In the genomic region with DNA sequence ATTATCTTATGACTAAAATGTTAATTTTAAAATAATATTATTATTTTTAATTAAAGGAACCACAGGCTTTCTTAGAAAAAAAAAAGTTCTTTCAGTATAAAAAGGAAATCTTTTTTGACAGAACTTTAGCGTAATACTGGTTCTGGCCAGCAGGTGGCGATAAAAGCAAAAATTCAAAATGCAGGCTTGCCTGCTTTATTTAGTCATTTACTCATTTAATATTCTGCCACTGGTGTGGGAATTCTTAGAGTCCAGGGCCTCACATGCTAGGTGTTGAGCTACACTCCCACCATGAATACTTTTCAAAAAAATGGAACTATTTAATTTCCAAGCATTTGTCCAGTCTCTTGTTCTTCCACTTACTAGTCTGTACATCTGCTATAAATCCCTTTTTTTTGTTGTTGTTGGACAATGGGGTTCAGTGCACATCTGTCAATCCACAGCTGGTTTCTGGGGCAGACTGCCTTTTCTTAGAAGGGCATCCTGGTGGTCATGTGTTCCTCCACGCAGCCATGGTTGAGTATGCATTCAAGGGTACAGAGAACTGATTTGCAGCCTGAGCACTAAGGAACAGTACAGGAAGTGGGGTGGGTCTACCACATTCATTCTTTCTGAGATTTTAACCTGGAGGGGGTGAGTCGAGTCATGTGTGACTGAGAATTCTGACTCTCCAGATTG, we compare ENCODE assay signal across 8 mouse cellular contexts. TPM values are rescaled to one million over a fixed set of nuclear protein-coding genes. Genes with fewer than 3 reads are reported as not detected.
DNase-seq lines count a peak whose midpoint lies in the region; ATAC-seq and TF ChIP-seq lines count a peak whose summit lies in the region.

No protein-coding gene starts in this region.

- WGBS in forebrain, embryonic 13.5 days = 27% methylated on average over 4 of the region's 4 CpGs
- 28% methylated on average over 4 of the region's 4 CpGs for WGBS in stomach, postnatal 0 days

- peak; percentile 33; the same call in 1 of the 2 replicates for ATAC-seq in forebrain, embryonic 13.5 days
- no peak for ATAC-seq in stomach, postnatal 0 days (ENCODE audit: low FRiP score, low TSS enrichment)

- H3K27ac ChIP-seq in forebrain, embryonic 13.5 days = no peak overlapping the region
- no peak overlapping the region for H3K27ac ChIP-seq in stomach, postnatal 0 days (replicated peaks)

- H3K27me3 ChIP-seq in forebrain, embryonic 13.5 days = peaks cover 34% of the 10 kb centered on the region
- no peaks in the 10 kb centered on the region for H3K27me3 ChIP-seq in stomach, postnatal 0 days (ENCODE audit: control insufficient read depth, insufficient read depth, low read length)

- no peak overlapping the region for H3K4me3 ChIP-seq in forebrain, embryonic 13.5 days
- H3K4me3 ChIP-seq in stomach, postnatal 0 days (ENCODE audit: low read depth, low read length) = no peak overlapping the region

- TF ChIP-seq EP300 in stomach, postnatal 0 days (optimal IDR thresholded peaks at IDR 0.05) = no peak

- H3K9me3 ChIP-seq in forebrain, embryonic 13.5 days (replicated peaks) = no peaks in the 10 kb centered on the region
- no peaks in the 10 kb centered on the region for H3K9me3 ChIP-seq in stomach, postnatal 0 days (ENCODE audit: control insufficient read depth, low read length)

- peak; percentile 77 for TF ChIP-seq CTCF in stomach, postnatal 0 days (IDR thresholded peaks at IDR 0.05; ENCODE audit: low read depth)

- H3K36me3 ChIP-seq in forebrain, embryonic 13.5 days (ENCODE audit: poor library complexity, severe bottlenecking) = no peaks in the 10 kb centered on the region
- no peaks in the 10 kb centered on the region for H3K36me3 ChIP-seq in stomach, postnatal 0 days (ENCODE audit: control insufficient read depth, insufficient read depth, low read length)

- peaks cover 6% of the 10 kb centered on the region; the same call in 1 of the 2 replicates for H3K4me1 ChIP-seq in forebrain, embryonic 13.5 days
- no peaks in the 10 kb centered on the region for H3K4me1 ChIP-seq in stomach, postnatal 0 days (replicated peaks; ENCODE audit: control insufficient read depth, insufficient read depth)

- no peak overlapping the region for H3K4me2 ChIP-seq in forebrain, embryonic 13.5 days
- no peak overlapping the region for H3K4me2 ChIP-seq in stomach, postnatal 0 days (replicated peaks; ENCODE audit: low read depth)

- H3K9ac ChIP-seq in forebrain, embryonic 13.5 days = no peak overlapping the region
- H3K9ac ChIP-seq in stomach, postnatal 0 days (ENCODE audit: low read length) = no peak overlapping the region

- peak; percentile 66 for DNase-seq in gastrocnemius, adult 18-20 months (ENCODE audit: low spot score)
- no peak for DNase-seq in gastrocnemius, adult 8-10 months (ENCODE audit: low spot score in 2 of 2)
- peak; percentile 74 to 77 for DNase-seq in B cell, adult 2 months
- peak; percentile 64 for DNase-seq in brain, adult 2 months (ENCODE audit: low read depth, low spot score)
- peak; percentile 77 to 81 for DNase-seq in kidney, postnatal 4 days
- DNase-seq in lung, postnatal 36 days = peak; percentile 73
- DNase-seq in stomach, postnatal 0 days (ENCODE audit: low spot score) = peak; percentile 63

RNA-seq across cellular contexts. Expression of gene Sec61a1, which starts 30.6 kb away (rescaled TPM):
- 10 to 100 TPM; 13.9 to 16.2 TPM for total RNA-seq in gastrocnemius, adult 18-20 months (2021)
- total RNA-seq in gastrocnemius, adult 8-10 months (2022) = 10 to 100 TPM; 11.0 to 17.2 (median 14.6) TPM
- 153 and 170 TPM in 2 replicates for polyA plus RNA-seq in forebrain, embryonic 13.5 days (2015; fragmentation: Nextera tagmentation; extraction: Ambion mirVana)
- 163 and 168 TPM in 2 replicates for polyA plus RNA-seq in stomach, postnatal 0 days (2015; fragmentation: Nextera tagmentation; extraction: Ambion mirVana)

Comparison
In these comparisons a context has a peak if more than half of its experiments do, and no peak if none do; other contexts are left out.
1. DNase-seq: peak in gastrocnemius, adult 18-20 months (single experiment), B cell, adult 2 months (2 of 2), brain, adult 2 months (single experiment), kidney, postnatal 4 days (2 of 2), lung, postnatal 36 days (single experiment) and stomach, postnatal 0 days (single experiment); none in gastrocnemius, adult 8-10 months (0 of 2).